Mouse (Mus musculus): ENCODE measurements around the gene Aadat. TPM values are rescaled to one million over a fixed set of nuclear protein-coding genes. Genes with fewer than 3 reads are reported as not detected.
"Not testable (repeated sequence)": the region's sequence is repeated elsewhere in the genome, so short reads cannot be mapped to it uniquely, and the experiment has no call there.

Aadat gene
- polyA plus RNA-seq, 1 experiment from 2014 or later, result 2.2 TPM

GRCm38 (mm10) chr8:60534945-60535344 is 29.2 kb downstream of the Aadat start:
- ATAC-seq, result no peak
- WGBS, result 34% methylated on average over 2 of the region's 2 CpGs

GRCm38 (mm10) chr8:60566783-60567182 is 61.1 kb downstream of the Aadat start:
- Histone ChIP-seq H3K9ac (ENCODE audit: low read depth, low read length) (no peak overlapping the region), H3K4me3 (ENCODE audit: low read length) (no peak overlapping the region), H3K4me1 (ENCODE audit: control insufficient read depth, insufficient read depth, low read depth, low read length) (no peaks in the 10 kb centered on the region), H3K9me3 (ENCODE audit: control insufficient read depth, low read length) (no peaks in the 10 kb centered on the region), H3K36me3 (ENCODE audit: control insufficient read depth, insufficient read depth, low read length) (no peaks in the 10 kb centered on the region), H3K27me3 (replicated peaks; ENCODE audit: control insufficient read depth, insufficient read depth, low read length) (no peaks in the 10 kb centered on the region), H3K27ac (ENCODE audit: low read depth, low read length) (no peak overlapping the region), H3K4me2 (ENCODE audit: low read length) (no peak overlapping the region)
- WGBS, result 78% methylated on average over 3 of the region's 3 CpGs
- no peak for ATAC-seq

More at GRCm38 (mm10) chr8:60534945-60535344, 29.2 kb downstream of the Aadat start:
- Histone ChIP-seq H3K27ac (ENCODE audit: low read depth, low read length) (no peak overlapping the region), H3K4me1 (ENCODE audit: control insufficient read depth, insufficient read depth, low read depth, low read length) (no peaks in the 10 kb centered on the region), H3K36me3 (ENCODE audit: control insufficient read depth, insufficient read depth, low read length) (no peaks in the 10 kb centered on the region), H3K9ac (ENCODE audit: low read depth, low read length) (no peak overlapping the region), H3K4me3 (ENCODE audit: low read length) (no peak overlapping the region), H3K4me2 (ENCODE audit: low read length) (no peak overlapping the region), H3K27me3 (replicated peaks; ENCODE audit: control insufficient read depth, insufficient read depth, low read length) (no peaks in the 10 kb centered on the region), H3K9me3 (ENCODE audit: control insufficient read depth, low read length) (no peaks in the 10 kb centered on the region)

GRCm38 (mm10) chr8:60577231-60577630 is 71.5 kb downstream of the Aadat start:
- Histone ChIP-seq H3K4me2 (ENCODE audit: low read length) (no peak overlapping the region), H3K27ac (ENCODE audit: low read depth, low read length) (no peak overlapping the region), H3K36me3 (ENCODE audit: control insufficient read depth, insufficient read depth, low read length) (no peaks in the 10 kb centered on the region), H3K9ac (ENCODE audit: low read depth, low read length) (no peak overlapping the region), H3K9me3 (ENCODE audit: control insufficient read depth, low read length) (no peaks in the 10 kb centered on the region), H3K27me3 (replicated peaks; ENCODE audit: control insufficient read depth, insufficient read depth, low read length) (no peaks in the 10 kb centered on the region), H3K4me1 (ENCODE audit: control insufficient read depth, insufficient read depth, low read depth, low read length) (no peaks in the 10 kb centered on the region), H3K4me3 (ENCODE audit: low read length) (no peak overlapping the region)
- WGBS, result 62% methylated on average over 1 of the region's 1 CpGs
- peak; percentile 58; the same call in 1 of the 2 replicates for ATAC-seq

GRCm38 (mm10) chr8:60583369-60583768 is 77.6 kb downstream of the Aadat start:
- H3K9me3 ChIP-seq (ENCODE audit: control insufficient read depth, low read length), result no peaks in the 10 kb centered on the region
- no peaks in the 10 kb centered on the region for H3K4me1 ChIP-seq (ENCODE audit: control insufficient read depth, insufficient read depth, low read depth, low read length)
- no peak for ATAC-seq
- H3K36me3 ChIP-seq (ENCODE audit: control insufficient read depth, insufficient read depth, low read length), result no peaks in the 10 kb centered on the region
- no peak overlapping the region for H3K9ac ChIP-seq (ENCODE audit: low read depth, low read length)
- H3K4me3 ChIP-seq (ENCODE audit: low read length), result no peak overlapping the region
- H3K27ac ChIP-seq (ENCODE audit: low read depth, low read length), result no peak overlapping the region
- 81% methylated on average over 2 of the region's 2 CpGs for WGBS
- no peaks in the 10 kb centered on the region for H3K27me3 ChIP-seq (replicated peaks; ENCODE audit: control insufficient read depth, insufficient read depth, low read length)
- H3K4me2 ChIP-seq (ENCODE audit: low read length), result no peak overlapping the region

GRCm38 (mm10) chr8:60591352-60592105 is 85.8 kb downstream of the Aadat start:
- not testable (repeated sequence) for H3K9ac ChIP-seq (ENCODE audit: low read depth, low read length); H3K36me3 ChIP-seq (ENCODE audit: control insufficient read depth, insufficient read depth, low read length); H3K27me3 ChIP-seq (replicated peaks; ENCODE audit: control insufficient read depth, insufficient read depth, low read length); H3K4me1 ChIP-seq (ENCODE audit: control insufficient read depth, insufficient read depth, low read depth, low read length); H3K27ac ChIP-seq (ENCODE audit: low read depth, low read length); H3K4me2 ChIP-seq (ENCODE audit: low read length); ATAC-seq; H3K4me3 ChIP-seq (ENCODE audit: low read length); H3K9me3 ChIP-seq (ENCODE audit: control insufficient read depth, low read length)
- 90% methylated on average over 29 of the region's 29 CpGs for WGBS

- no peaks in the 10 kb centered on the region for H3K27me3 ChIP-seq (replicated peaks; ENCODE audit: control insufficient read depth, insufficient read depth, low read length)
- no peak for ATAC-seq
- H3K36me3 ChIP-seq (ENCODE audit: control insufficient read depth, insufficient read depth, low read length), result no peaks in the 10 kb centered on the region
- H3K9ac ChIP-seq (ENCODE audit: low read depth, low read length), result no peak overlapping the region
- H3K4me2 ChIP-seq (ENCODE audit: low read length), result no peak overlapping the region
- no peak overlapping the region for H3K4me3 ChIP-seq (ENCODE audit: low read length)
- H3K27ac ChIP-seq (ENCODE audit: low read depth, low read length), result no peak overlapping the region
- 57% methylated on average over 3 of the region's 3 CpGs for WGBS
- H3K9me3 ChIP-seq (ENCODE audit: control insufficient read depth, low read length), result no peaks in the 10 kb centered on the region
- H3K4me1 ChIP-seq (ENCODE audit: control insufficient read depth, insufficient read depth, low read depth, low read length), result no peaks in the 10 kb centered on the region
Measured at GRCm38 (mm10) chr8:60594761-60595160, 89.0 kb downstream of the Aadat start.

Other genes with a start within 250 kb of the Aadat start
- not detected in 2 replicates for gene Gm10283, start 2.7 kb upstream of the Aadat start, polyA plus RNA-seq (2015; fragmentation: Nextera tagmentation; extraction: Ambion mirVana)
- gene Mfap3l, start 126.9 kb downstream of the Aadat start, polyA plus RNA-seq (2015; fragmentation: Nextera tagmentation; extraction: Ambion mirVana), result 5.3 and 5.8 TPM in 2 replicates